Mouse (Mus musculus): ENCODE measurements around the gene Fam213a. TPM values are rescaled to one million over a fixed set of nuclear protein-coding genes. Genes with fewer than 3 reads are reported as not detected.

Gene Fam213a
- polyA plus RNA-seq, 1 experiment: 7.3 TPM

DNA sequence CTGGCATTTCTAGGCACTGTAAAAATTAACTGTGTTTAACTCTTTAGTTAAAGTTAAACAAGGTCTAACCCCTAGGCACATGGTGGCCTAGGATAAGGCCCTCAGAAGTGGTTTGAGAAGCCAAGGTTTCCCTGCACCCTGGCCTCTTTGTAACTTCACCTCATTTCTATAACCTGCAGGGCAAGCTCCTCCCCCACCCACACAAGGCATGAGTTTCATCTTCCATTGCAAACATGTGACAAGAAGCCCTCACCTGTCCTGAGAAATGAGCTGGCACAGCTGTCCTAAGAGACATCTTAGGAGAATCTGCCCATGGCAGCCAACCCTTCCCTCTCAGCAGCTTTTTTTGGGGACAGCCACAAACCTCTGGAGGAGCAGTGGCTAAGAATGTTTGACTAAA, 48.7 kb downstream of the Fam213a start:
- TF ChIP-seq POLR2A (IDR thresholded peaks at IDR 0.05; ENCODE audit: control insufficient read depth, extremely low read depth, insufficient read depth, low read length, poor library complexity): no peak
- no peak for TF ChIP-seq CTCF (IDR thresholded peaks at IDR 0.05; ENCODE audit: borderline replicate concordance, control insufficient read depth, extremely low read depth, insufficient read depth, low read length, poor library complexity)

DNA sequence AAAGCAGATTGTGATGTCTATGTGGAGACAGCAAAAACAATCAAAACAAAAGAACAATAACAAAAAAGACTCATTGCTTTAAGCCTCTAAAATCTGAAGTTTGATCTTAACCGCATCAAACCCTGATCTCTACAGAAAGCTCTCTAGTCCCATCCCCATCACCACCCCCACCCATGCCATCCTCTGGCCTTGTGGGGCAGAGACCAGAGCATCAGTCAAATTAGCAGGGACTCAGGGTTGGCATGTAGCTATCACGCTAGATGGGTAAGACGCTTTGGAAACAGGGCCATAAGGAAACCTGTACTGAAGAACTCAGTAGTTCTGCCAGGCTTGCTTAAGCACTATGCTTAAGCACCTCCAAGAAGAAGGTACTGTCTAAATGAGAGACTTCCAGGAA, 49.4 kb downstream of the Fam213a start:
- Histone ChIP-seq H3K4me1 (replicated peaks; ENCODE audit: control insufficient read depth, insufficient read depth, low read length) (peaks cover 45% of the 10 kb centered on the region), H3K27ac (ENCODE audit: control insufficient read depth, insufficient read depth, low read length) (no peak overlapping the region), H3K4me3 (ENCODE audit: control insufficient read depth, insufficient read depth, low read length) (no peak overlapping the region), H3K27me3 (ENCODE audit: control insufficient read depth, insufficient read depth, low read length) (no peaks in the 10 kb centered on the region), H3K36me3 (ENCODE audit: control insufficient read depth, insufficient read depth, low read length) (no peaks in the 10 kb centered on the region)
- DNase-seq: no peak
- TF ChIP-seq POLR2A (IDR thresholded peaks at IDR 0.05; ENCODE audit: control insufficient read depth, extremely low read depth, insufficient read depth, low read length, poor library complexity) (no peak), CTCF (IDR thresholded peaks at IDR 0.05; ENCODE audit: borderline replicate concordance, control insufficient read depth, extremely low read depth, insufficient read depth, low read length, poor library complexity) (no peak)
- WGBS: 78% methylated on average over 3 of the region's 3 CpGs

More for the DNA sequence above, 48.7 kb downstream of the Fam213a start:
- peak overlapping the region; percentile 40; the same call in 1 of the 2 replicates for H3K27ac ChIP-seq (ENCODE audit: control insufficient read depth, insufficient read depth, low read length)
- no peaks in the 10 kb centered on the region for H3K36me3 ChIP-seq (ENCODE audit: control insufficient read depth, insufficient read depth, low read length)
- no peaks in the 10 kb centered on the region for H3K27me3 ChIP-seq (ENCODE audit: control insufficient read depth, insufficient read depth, low read length)
- peak; percentile 30 for DNase-seq
- H3K4me1 ChIP-seq (replicated peaks; ENCODE audit: control insufficient read depth, insufficient read depth, low read length): peaks cover 38% of the 10 kb centered on the region
- H3K4me3 ChIP-seq (ENCODE audit: control insufficient read depth, insufficient read depth, low read length): no peak overlapping the region

DNA sequence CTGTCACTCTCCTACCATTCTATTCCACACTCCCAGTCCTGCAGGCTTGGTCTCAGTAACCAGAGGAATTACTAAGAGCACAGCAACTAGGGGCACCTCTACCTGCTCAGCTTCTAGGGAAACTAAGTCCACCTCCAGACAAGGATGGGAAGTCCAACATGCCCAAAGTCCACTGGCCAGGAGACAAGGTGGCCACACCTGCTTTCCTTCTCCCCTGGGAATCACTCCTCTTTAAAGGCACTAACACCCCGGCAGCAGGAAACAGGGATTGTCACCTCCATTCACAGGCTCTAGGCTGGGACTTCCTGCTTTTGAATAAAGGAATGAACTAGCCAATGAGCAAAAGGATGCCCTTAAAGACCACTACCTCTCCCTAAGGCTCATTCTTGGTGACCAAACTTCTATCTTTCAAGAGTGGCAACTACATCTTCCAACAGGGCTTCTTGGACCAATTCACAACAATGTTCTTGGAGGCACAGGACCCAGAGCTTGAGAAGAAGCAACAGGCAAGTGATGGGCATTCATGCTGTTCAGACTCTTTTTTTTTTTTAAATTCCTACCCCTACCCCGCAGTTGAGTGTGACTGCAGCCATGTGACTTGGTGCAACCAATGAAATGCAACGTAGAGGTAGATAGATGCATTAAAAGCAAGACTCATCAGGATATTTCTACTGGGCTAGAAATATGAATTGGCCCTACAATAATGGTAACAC, 49.9 kb downstream of the Fam213a start:
- H3K4me1 ChIP-seq (replicated peaks; ENCODE audit: control insufficient read depth, insufficient read depth, low read length): peaks cover 50% of the 10 kb centered on the region
- no peak for TF ChIP-seq POLR2A (IDR thresholded peaks at IDR 0.05; ENCODE audit: control insufficient read depth, extremely low read depth, insufficient read depth, low read length, poor library complexity)
- no peak for TF ChIP-seq CTCF (IDR thresholded peaks at IDR 0.05; ENCODE audit: borderline replicate concordance, control insufficient read depth, extremely low read depth, insufficient read depth, low read length, poor library complexity)
- H3K27ac ChIP-seq (ENCODE audit: control insufficient read depth, insufficient read depth, low read length): no peak overlapping the region
- H3K27me3 ChIP-seq (ENCODE audit: control insufficient read depth, insufficient read depth, low read length): no peaks in the 10 kb centered on the region
- WGBS: 32% methylated on average over 3 of the region's 3 CpGs
- DNase-seq: no peak
- H3K4me3 ChIP-seq (ENCODE audit: control insufficient read depth, insufficient read depth, low read length): no peak overlapping the region
- no peaks in the 10 kb centered on the region for H3K36me3 ChIP-seq (ENCODE audit: control insufficient read depth, insufficient read depth, low read length)

DNA sequence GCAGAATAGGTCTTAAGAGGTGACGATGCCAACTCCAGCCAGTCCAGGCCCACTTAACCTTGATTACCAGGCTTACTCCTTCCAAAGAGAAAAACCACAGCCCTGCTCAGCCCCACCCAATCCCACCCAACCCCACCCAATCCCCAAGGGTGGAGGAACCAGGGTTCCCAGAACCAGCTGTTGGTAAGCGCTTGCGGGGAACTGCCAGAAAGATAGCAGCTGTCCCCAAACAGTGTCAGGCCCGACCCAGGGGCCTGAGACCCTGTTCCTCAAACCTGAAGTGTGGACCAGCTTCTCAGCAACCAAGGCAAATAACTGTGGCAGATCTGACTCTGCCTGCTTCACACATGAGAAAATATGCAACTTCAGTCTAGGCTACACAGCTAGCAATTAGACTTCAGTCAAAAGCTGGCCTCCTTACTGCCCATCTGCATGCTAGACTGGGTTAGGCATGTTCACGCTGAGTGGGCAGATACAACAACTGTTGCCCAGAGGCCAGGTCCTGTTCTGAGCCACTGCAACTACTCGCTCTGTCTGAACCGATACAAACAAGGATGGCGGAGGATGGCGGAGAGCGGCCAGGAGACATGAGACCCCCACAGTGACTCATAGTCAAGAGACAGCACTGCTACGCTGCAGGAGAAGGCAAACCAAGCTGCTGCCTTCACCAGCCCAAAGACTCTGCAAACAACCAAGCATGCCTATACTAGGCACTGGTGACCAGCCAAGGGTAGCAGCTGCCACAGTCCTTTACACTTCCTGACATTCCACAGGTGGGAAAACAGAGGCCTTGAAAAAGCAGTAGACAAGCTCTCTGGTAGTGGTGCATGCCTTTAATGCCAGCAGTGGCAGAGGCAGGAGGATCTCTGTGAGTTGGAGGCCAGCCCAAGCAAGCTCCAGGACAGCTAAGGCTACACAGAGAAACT, 51.0 kb downstream of the Fam213a start:
- no peak overlapping the region for H3K4me3 ChIP-seq (ENCODE audit: control insufficient read depth, insufficient read depth, low read length)
- TF ChIP-seq POLR2A (IDR thresholded peaks at IDR 0.05; ENCODE audit: control insufficient read depth, extremely low read depth, insufficient read depth, low read length, poor library complexity) (no peak), CTCF (IDR thresholded peaks at IDR 0.05; ENCODE audit: borderline replicate concordance, control insufficient read depth, extremely low read depth, insufficient read depth, low read length, poor library complexity) (no peak)
- H3K27me3 ChIP-seq (ENCODE audit: control insufficient read depth, insufficient read depth, low read length): no peaks in the 10 kb centered on the region
- peaks cover 59% of the 10 kb centered on the region for H3K4me1 ChIP-seq (replicated peaks; ENCODE audit: control insufficient read depth, insufficient read depth, low read length)
- 70% methylated on average over 11 of the region's 11 CpGs for WGBS
- H3K36me3 ChIP-seq (ENCODE audit: control insufficient read depth, insufficient read depth, low read length): no peaks in the 10 kb centered on the region
- no peak overlapping the region for H3K27ac ChIP-seq (ENCODE audit: control insufficient read depth, insufficient read depth, low read length)
- DNase-seq: no peak

DNA sequence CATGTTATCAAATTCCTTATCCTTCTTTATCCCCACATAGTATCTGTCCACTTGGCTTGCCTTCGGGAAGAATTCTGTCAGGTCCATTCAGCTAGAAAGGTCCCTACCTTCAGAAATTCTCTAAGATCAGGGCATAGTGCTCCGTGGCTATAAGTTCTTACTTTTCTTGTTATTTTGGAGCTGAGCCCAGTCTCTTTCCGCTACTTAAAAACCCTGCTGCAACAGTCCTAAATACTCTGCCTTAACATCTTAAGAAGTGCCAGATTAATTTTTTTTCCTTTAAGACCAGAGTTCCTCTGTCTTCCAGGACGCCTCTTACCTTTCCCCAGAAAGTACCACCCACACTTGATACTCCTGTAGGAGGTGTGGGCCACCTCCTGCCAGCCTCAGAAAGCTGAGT, 53.4 kb downstream of the Fam213a start:
- TF ChIP-seq POLR2A (IDR thresholded peaks at IDR 0.05; ENCODE audit: control insufficient read depth, extremely low read depth, insufficient read depth, low read length, poor library complexity) (no peak), CTCF (IDR thresholded peaks at IDR 0.05; ENCODE audit: borderline replicate concordance, control insufficient read depth, extremely low read depth, insufficient read depth, low read length, poor library complexity) (no peak)
- no peak for DNase-seq
- H3K4me1 ChIP-seq (replicated peaks; ENCODE audit: control insufficient read depth, insufficient read depth, low read length): peaks cover 68% of the 10 kb centered on the region
- H3K4me3 ChIP-seq (ENCODE audit: control insufficient read depth, insufficient read depth, low read length): no peak overlapping the region
- H3K27ac ChIP-seq (ENCODE audit: control insufficient read depth, insufficient read depth, low read length): no peak overlapping the region
- no peaks in the 10 kb centered on the region for H3K36me3 ChIP-seq (ENCODE audit: control insufficient read depth, insufficient read depth, low read length)
- no peaks in the 10 kb centered on the region for H3K27me3 ChIP-seq (ENCODE audit: control insufficient read depth, insufficient read depth, low read length)
- WGBS: 52% methylated on average over 4 of the region's 4 CpGs

DNA sequence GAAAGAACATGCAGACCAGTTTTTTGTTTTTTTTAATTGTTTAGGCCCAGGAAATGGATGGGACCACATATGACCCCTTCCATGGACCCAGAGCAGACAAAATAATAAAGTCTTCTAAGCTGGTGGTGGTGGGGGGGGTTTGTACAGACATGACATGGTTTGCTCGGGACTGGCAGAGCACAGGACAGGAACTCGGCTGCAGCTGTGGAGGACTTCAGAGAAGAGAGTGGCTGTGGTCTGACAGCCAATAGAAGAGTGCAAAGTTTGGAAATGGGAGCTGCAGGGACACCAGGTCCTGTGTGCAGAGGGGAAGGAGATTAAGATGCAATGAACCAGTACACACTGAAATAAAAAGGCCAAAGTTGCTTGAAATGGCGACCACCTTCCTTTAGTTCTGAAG, 54.0 kb downstream of the Fam213a start:
- Histone ChIP-seq H3K27ac (ENCODE audit: control insufficient read depth, insufficient read depth, low read length) (peak overlapping the region; percentile 55), H3K36me3 (ENCODE audit: control insufficient read depth, insufficient read depth, low read length) (no peaks in the 10 kb centered on the region), H3K4me1 (replicated peaks; ENCODE audit: control insufficient read depth, insufficient read depth, low read length) (peaks cover 68% of the 10 kb centered on the region), H3K27me3 (ENCODE audit: control insufficient read depth, insufficient read depth, low read length) (no peaks in the 10 kb centered on the region), H3K4me3 (ENCODE audit: control insufficient read depth, insufficient read depth, low read length) (no peak overlapping the region)
- no peak for DNase-seq
- 13% methylated on average over 3 of the region's 3 CpGs for WGBS
- TF ChIP-seq CTCF (IDR thresholded peaks at IDR 0.05; ENCODE audit: borderline replicate concordance, control insufficient read depth, extremely low read depth, insufficient read depth, low read length, poor library complexity) (no peak), POLR2A (IDR thresholded peaks at IDR 0.05; ENCODE audit: control insufficient read depth, extremely low read depth, insufficient read depth, low read length, poor library complexity) (no peak)
